Mouse (Mus musculus) erythroblast, embryonic 14.5 days (primary cell): ENCODE data around the gene Pik3r6.

Source experiments
- GATA1 ChIP-seq: IDR thresholded peaks from 2 replicates; pipeline ENCODE4 v1.6.1; 2012; ENCODE audit warnings: low read length, inconsistent platforms, mixed read lengths
- TAL1 ChIP-seq: IDR thresholded peaks from 3 replicates; pipeline ENCODE4 v1.6.1; 2012; ENCODE audit warnings: low read length, inconsistent platforms, mixed read lengths

GRCm38 (mm10) chr11:68464260-68464659 is 38.6 kb upstream of the Pik3r6 start:
- TF ChIP-seq TAL1 (no peak), GATA1 (no peak)
